Mouse (Mus musculus) T-helper 2 cell (primary cell): Measurements from ENCODE around the gene Cdh7.
"Not testable (repeated sequence)": the region's sequence is repeated elsewhere in the genome, so short reads cannot be mapped to it uniquely, and the experiment has no call there.

ENCODE experiments used
- in situ Hi-C: fragments of 300-600 bp; cut with MboI, MseI; formaldehyde crosslinking; loops from one replicate; pipeline ENCODE4 v1.15.1; 2025; ENCODE audit warnings: high pct_unique_total_duplicates

The Cdh7 gene

GRCm38 (mm10) chr1:109982064-109982808, at the start of gene Cdh7:
Gene Cdh7, plus strand, starts transcription at chr1:109982431.
- in situ Hi-C loops, result no loop called here

GRCm38 (mm10) chr1:109932674-109933073, 49.6 kb upstream of the Cdh7 start:
- in situ Hi-C loops, result no loop called here

GRCm38 (mm10) chr1:109948571-109948970, 33.7 kb upstream of the Cdh7 start:
- in situ Hi-C loops, result no loop called here

GRCm38 (mm10) chr1:109971721-109972425, 10.4 kb upstream of the Cdh7 start:
- in situ Hi-C loops, result no loop called here

- in situ Hi-C loops, result no loop called here
Measured at GRCm38 (mm10) chr1:109972426-109973015, 9.7 kb upstream of the Cdh7 start.

GRCm38 (mm10) chr1:109982809-109983536, 742 bp downstream of the Cdh7 start:
- in situ Hi-C loops, result no loop called here

- in situ Hi-C loops, result no loop called here
Measured at GRCm38 (mm10) chr1:109983537-109983912, 1.3 kb downstream of the Cdh7 start.

GRCm38 (mm10) chr1:109984776-109985175, 2.5 kb downstream of the Cdh7 start:
- in situ Hi-C loops, result no loop called here

GRCm38 (mm10) chr1:109985468-109985867, 3.2 kb downstream of the Cdh7 start:
- in situ Hi-C loops, result no loop called here

- in situ Hi-C loops, result no loop called here
Measured at GRCm38 (mm10) chr1:109989541-109989940, 7.3 kb downstream of the Cdh7 start.

- in situ Hi-C loops, result no loop called here
Measured at GRCm38 (mm10) chr1:109993906-109994305, 11.7 kb downstream of the Cdh7 start.

GRCm38 (mm10) chr1:110004451-110004850, 22.2 kb downstream of the Cdh7 start:
- in situ Hi-C loops, result no loop called here

- in situ Hi-C loops, result no loop called here
Measured at GRCm38 (mm10) chr1:110005038-110005437, 22.8 kb downstream of the Cdh7 start.

- in situ Hi-C loops, result no loop called here
Measured at GRCm38 (mm10) chr1:110012153-110012552, 29.9 kb downstream of the Cdh7 start.

- in situ Hi-C loops, result no loop called here
Measured at GRCm38 (mm10) chr1:110056317-110056716, 74.1 kb downstream of the Cdh7 start.

GRCm38 (mm10) chr1:110067405-110067804, 85.2 kb downstream of the Cdh7 start:
- in situ Hi-C loops, result no loop called here

GRCm38 (mm10) chr1:110078471-110078870, 96.2 kb downstream of the Cdh7 start:
- in situ Hi-C loops, result no loop called here

GRCm38 (mm10) chr1:110118071-110118470, 135.8 kb downstream of the Cdh7 start:
- in situ Hi-C loops, result no loop called here

GRCm38 (mm10) chr1:110118862-110119261, 136.6 kb downstream of the Cdh7 start:
- in situ Hi-C loops, result no loop called here

GRCm38 (mm10) chr1:110171459-110171858, 189.2 kb downstream of the Cdh7 start:
- in situ Hi-C loops, result not testable (repeated sequence)
